Mouse (Mus musculus): ENCODE data around the gene Rbak.

- no peak for TF ChIP-seq CHD2 (IDR thresholded peaks at IDR 0.05; ENCODE audit: low read depth, low read length)
- no peak for TF ChIP-seq ZC3H11A (IDR thresholded peaks at IDR 0.05; ENCODE audit: borderline replicate concordance, low read depth, low read length)
- TF ChIP-seq MAFK (IDR thresholded peaks at IDR 0.05; ENCODE audit: insufficient read depth, low read depth, low read length): no peak
Observed at GRCm38 (mm10) chr5:143165508-143166070, 15.0 kb downstream of the Rbak start.

Measured in ES-E14 (cell line).